Mouse (Mus musculus) intestine, embryonic 16.5 days (tissue): Measurements from ENCODE around the gene Ctnna3. TPM values are rescaled to one million over a fixed set of nuclear protein-coding genes. Genes with fewer than 3 reads are reported as not detected.
"Not testable (repeated sequence)": the region's sequence is repeated elsewhere in the genome, so short reads cannot be mapped to it uniquely, and the experiment has no call there.

ENCODE experiments used
- ATAC-seq: fragments of 200-750 bp; cut with Nextera tagmentation; 2 replicates; pipeline ENCODE4 v1.8.0; 2017; ENCODE audit warnings: moderate TSS enrichment, moderate library complexity
- H3K27ac ChIP-seq: fragments of 300-500 bp; sonication (generic); 2 replicates; pipeline ENCODE4 v1.5.1; 2014; ENCODE audit warnings: mild to moderate bottlenecking, low read length
- H3K27me3 ChIP-seq: fragments of 300-500 bp; sonication (generic); replicated peaks from 2 replicates; pipeline ENCODE4 v1.6.1; 2014; ENCODE audit warnings: low read length, control low read depth, mixed read lengths; ENCODE audit not compliant: control insufficient read depth, insufficient read depth
- H3K36me3 ChIP-seq: fragments of 300-500 bp; sonication (generic); 2 replicates; pipeline ENCODE4 v1.6.1; 2014; ENCODE audit warnings: low read length, control low read depth; ENCODE audit not compliant: control insufficient read depth, insufficient read depth
- H3K4me1 ChIP-seq: fragments of 300-500 bp; sonication (generic); 2 replicates; pipeline ENCODE4 v1.6.1; 2014; ENCODE audit warnings: low read length, control low read depth, mixed read lengths; ENCODE audit not compliant: control insufficient read depth, insufficient read depth
- H3K4me2 ChIP-seq: fragments of 300-500 bp; sonication (generic); 2 replicates; pipeline ENCODE4 v1.6.1; 2014; ENCODE audit warnings: low read depth, low read length, control low read depth
- H3K4me3 ChIP-seq: fragments of 300-500 bp; sonication (generic); 2 replicates; pipeline ENCODE4 v1.5.1; 2014; ENCODE audit warnings: mild to moderate bottlenecking, low read length
- H3K9ac ChIP-seq: fragments of 300-500 bp; sonication (generic); 2 replicates; pipeline ENCODE4 v1.6.1; 2014; ENCODE audit warnings: low read depth, low read length
- H3K9me3 ChIP-seq: fragments of 300-500 bp; sonication (generic); 2 replicates; pipeline ENCODE4 v1.6.1; 2016; ENCODE audit warnings: low read length, control low read depth; ENCODE audit not compliant: control insufficient read depth
- WGBS: fragments of 180-500 bp; shearing (Covaris S2); extraction: QIAGEN DNeasy Blood & Tissue Kit; methylation state at CpG from one replicate; pipeline ENCODE4 v1.1.7; 2014; 5-methylcytosine and 5-hydroxymethylcytosine counted together
- polyA plus RNA-seq: library from polyadenylated mRNA; unstranded; fragments of >200 nt; fragmentation: Nextera tagmentation; extraction: Ambion mirVana; gene quantifications from 2 replicates; pipeline ENCODE4 v1.2.1, GENCODE M21; 2015

Gene Ctnna3
- polyA plus RNA-seq, 1 experiment from 2014 or later, result 0.89 TPM

- 73% methylated on average over 3 of the region's 3 CpGs for WGBS
- ATAC-seq, result no peak
- no peaks in the 10 kb centered on the region for H3K9me3 ChIP-seq
Observed at GRCm38 (mm10) chr10:64901726-64902125, 1471.8 kb downstream of the Ctnna3 start.

DNA sequence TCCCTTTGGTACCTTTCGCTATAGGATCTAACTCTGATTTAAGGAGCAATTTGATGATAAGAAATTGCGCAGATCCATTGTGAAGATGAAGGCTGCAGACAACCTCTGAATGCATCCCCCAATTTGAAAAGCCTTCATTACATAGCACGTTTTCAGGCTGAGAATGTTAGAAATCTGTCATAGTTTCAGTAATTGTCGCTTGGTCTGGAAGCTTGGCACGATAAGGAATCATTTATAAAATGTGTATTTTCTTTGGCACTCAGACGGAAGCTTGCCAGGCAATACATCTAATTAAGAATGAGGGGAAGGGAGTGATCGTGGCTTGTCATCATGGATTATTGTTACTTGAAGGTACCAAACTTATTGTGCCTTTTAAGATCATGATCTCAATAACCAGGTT lies 1511.1 kb downstream of the Ctnna3 start:
- no peak overlapping the region for H3K9ac ChIP-seq
- no peaks in the 10 kb centered on the region for H3K4me1 ChIP-seq
- no peak overlapping the region for H3K27ac ChIP-seq
- no peak for ATAC-seq
- H3K4me2 ChIP-seq, result no peak overlapping the region
- no peak overlapping the region for H3K4me3 ChIP-seq
- H3K27me3 ChIP-seq, result no peaks in the 10 kb centered on the region
- H3K9me3 ChIP-seq, result no peaks in the 10 kb centered on the region
- 82% methylated on average over 7 of the region's 7 CpGs for WGBS
- H3K36me3 ChIP-seq, result no peaks in the 10 kb centered on the region

More at GRCm38 (mm10) chr10:64901726-64902125, 1471.8 kb downstream of the Ctnna3 start:
- no peak overlapping the region for H3K9ac ChIP-seq
- H3K4me1 ChIP-seq, result no peaks in the 10 kb centered on the region
- H3K4me2 ChIP-seq, result no peak overlapping the region
- no peak overlapping the region for H3K4me3 ChIP-seq
- H3K36me3 ChIP-seq, result no peaks in the 10 kb centered on the region
- H3K27ac ChIP-seq, result no peak overlapping the region
- no peaks in the 10 kb centered on the region for H3K27me3 ChIP-seq

DNA sequence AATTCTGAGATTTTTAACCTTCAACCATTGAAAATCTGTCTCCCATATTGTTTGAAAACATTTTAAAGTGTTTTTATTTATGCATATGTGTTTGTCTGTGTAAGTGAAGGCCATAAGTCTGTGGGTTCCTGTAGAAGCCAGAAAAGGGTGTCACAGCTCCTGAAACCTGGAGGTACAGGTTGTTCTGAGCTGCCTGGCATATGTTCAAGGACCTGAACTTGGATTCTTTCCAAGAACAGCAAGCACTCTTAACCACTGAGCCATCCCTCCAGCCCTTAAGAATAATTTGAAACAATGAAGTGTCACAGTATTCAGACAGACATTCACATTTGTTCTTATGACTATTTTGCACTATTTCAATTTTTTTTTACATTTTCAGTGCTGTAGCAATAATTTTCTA lies 1528.5 kb downstream of the Ctnna3 start:
- no peak for ATAC-seq
- H3K4me2 ChIP-seq, result no peak overlapping the region

DNA sequence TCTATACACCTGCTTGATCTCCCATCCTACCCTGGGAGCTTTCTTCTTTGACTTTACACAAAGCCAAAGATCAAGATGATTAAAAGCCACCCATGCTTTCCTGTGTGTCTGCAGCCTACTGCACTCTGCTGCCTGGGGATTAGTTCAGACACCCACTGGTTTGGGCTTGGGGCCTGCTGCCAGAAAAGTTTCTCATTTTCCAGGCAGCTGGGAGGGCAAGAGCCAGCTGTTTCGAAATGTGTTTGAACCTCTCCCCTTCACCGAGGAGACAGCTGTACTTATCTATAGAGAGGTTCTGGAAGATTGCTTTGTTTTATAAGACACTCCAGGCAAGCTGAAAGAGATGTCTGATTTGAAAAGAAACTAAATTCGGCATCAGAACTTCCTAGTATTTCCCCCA lies 1563.0 kb downstream of the Ctnna3 start:
- WGBS, result 43% methylated on average over 3 of the region's 3 CpGs
- H3K27me3 ChIP-seq, result no peaks in the 10 kb centered on the region
- ATAC-seq, result no peak

More for the DNA sequence above, 1528.5 kb downstream of the Ctnna3 start:
- Histone ChIP-seq H3K4me3 (no peak overlapping the region), H3K4me1 (no peaks in the 10 kb centered on the region), H3K27ac (no peak overlapping the region), H3K27me3 (no peaks in the 10 kb centered on the region), H3K9ac (no peak overlapping the region), H3K36me3 (no peaks in the 10 kb centered on the region), H3K9me3 (no peaks in the 10 kb centered on the region)

GRCm38 (mm10) chr10:65013525-65013924 lies 1583.6 kb downstream of the Ctnna3 start:
- Histone ChIP-seq H3K4me2 (no peak overlapping the region), H3K27me3 (no peaks in the 10 kb centered on the region), H3K27ac (no peak overlapping the region), H3K36me3 (no peaks in the 10 kb centered on the region), H3K9ac (no peak overlapping the region), H3K4me3 (no peak overlapping the region), H3K9me3 (no peaks in the 10 kb centered on the region), H3K4me1 (no peaks in the 10 kb centered on the region)
- ATAC-seq, result no peak

More for the DNA sequence above, 1563.0 kb downstream of the Ctnna3 start:
- Histone ChIP-seq H3K4me3 (no peak overlapping the region), H3K36me3 (no peaks in the 10 kb centered on the region), H3K9me3 (no peaks in the 10 kb centered on the region), H3K27ac (no peak overlapping the region), H3K4me1 (no peaks in the 10 kb centered on the region), H3K9ac (no peak overlapping the region), H3K4me2 (no peak overlapping the region)

- H3K4me3 ChIP-seq, result no peak overlapping the region
- no peak overlapping the region for H3K4me2 ChIP-seq
- no peak overlapping the region for H3K27ac ChIP-seq
- no peak for ATAC-seq
- WGBS, result 78% methylated on average over 2 of the region's 2 CpGs
- H3K36me3 ChIP-seq, result no peaks in the 10 kb centered on the region
- no peaks in the 10 kb centered on the region for H3K4me1 ChIP-seq
- H3K27me3 ChIP-seq, result no peaks in the 10 kb centered on the region
- no peak overlapping the region for H3K9ac ChIP-seq
- H3K9me3 ChIP-seq, result no peaks in the 10 kb centered on the region
Observed at GRCm38 (mm10) chr10:65022667-65023066, 1592.8 kb downstream of the Ctnna3 start.

DNA sequence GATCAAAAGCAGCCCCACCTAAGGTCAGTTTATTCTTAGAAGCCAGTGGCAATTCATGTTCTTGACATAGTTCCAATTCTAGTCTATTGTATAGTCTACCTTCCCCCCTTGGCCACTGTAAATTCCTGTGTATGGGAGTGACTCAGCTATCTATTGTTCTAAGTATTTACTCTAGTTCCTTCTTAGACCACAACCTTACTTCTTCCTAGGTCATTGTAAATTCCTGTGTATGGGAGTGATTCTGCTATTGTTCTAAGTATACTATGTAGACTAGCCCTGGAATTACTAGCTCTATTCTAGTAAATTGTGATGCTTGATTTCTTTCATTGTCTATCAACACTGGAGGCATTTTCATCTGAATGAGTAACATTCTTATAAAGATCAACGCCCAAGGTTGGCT lies 1603.6 kb downstream of the Ctnna3 start:
- not testable (repeated sequence) for H3K9ac ChIP-seq, H3K27ac ChIP-seq, H3K27me3 ChIP-seq, H3K4me1 ChIP-seq, H3K9me3 ChIP-seq, H3K4me3 ChIP-seq, ATAC-seq, H3K4me2 ChIP-seq, H3K36me3 ChIP-seq
- 70% methylated on average over 1 of the region's 1 CpGs for WGBS

Other genes with a start within 250 kb of the Ctnna3 start
- not detected in 2 replicates for gene Mypn, start 226.1 kb upstream of the Ctnna3 start, polyA plus RNA-seq
- 27.7 and 31.7 TPM in 2 replicates for gene Herc4, start 186.3 kb upstream of the Ctnna3 start, polyA plus RNA-seq
- 2.2 and 3.3 TPM in 2 replicates for gene Sirt1, start 48.4 kb upstream of the Ctnna3 start, polyA plus RNA-seq
- gene Dnajc12, start 47.7 kb upstream of the Ctnna3 start, polyA plus RNA-seq, result 6.8 TPM in 2 replicates
- not detected in 2 replicates for gene Gm7075, start 8.3 kb upstream of the Ctnna3 start, polyA plus RNA-seq